Mouse (Mus musculus) C2C12 (cell line): Measurements from ENCODE around the gene Otud4. TPM values are rescaled to one million over a fixed set of nuclear protein-coding genes. Genes with fewer than 3 reads are reported as not detected.

Experiments used
- H3K27me3 ChIP-seq: one replicate; pipeline ENCODE4 v1.6.1; 2011; ENCODE audit not compliant: control insufficient read depth, insufficient read depth, insufficient read length
- H3K36me3 ChIP-seq: one replicate; pipeline ENCODE4 v1.6.1; 2011; ENCODE audit not compliant: control insufficient read depth, insufficient read depth
- H3K4me3 ChIP-seq: one replicate; pipeline ENCODE4 v1.5.1; 2011; ENCODE audit warnings: mild to moderate bottlenecking, control low read depth; ENCODE audit not compliant: poor library complexity, insufficient read depth, severe bottlenecking
- H3K79me2 ChIP-seq: one replicate; pipeline ENCODE4 v1.6.1; 2011; ENCODE audit not compliant: control insufficient read depth, insufficient read depth
- H3K79me3 ChIP-seq: one replicate; pipeline ENCODE4 v1.6.1; 2011; ENCODE audit warnings: low read depth, control low read depth
- H3ac ChIP-seq: one replicate; pipeline ENCODE3; 2011; ENCODE audit warnings: low read depth; ENCODE audit not compliant: control insufficient read depth, insufficient read length
- CEBPB ChIP-seq: IDR thresholded peaks from one replicate; pipeline ENCODE4 v1.6.1; 2011; ENCODE audit warnings: low read depth, mild to moderate bottlenecking, control low read depth, moderate library complexity
- CTCF ChIP-seq: IDR thresholded peaks from one replicate; pipeline ENCODE4 v1.5.1; 2011; ENCODE audit not compliant: control insufficient read depth, insufficient read depth, insufficient read length
- FOSL1 ChIP-seq: IDR thresholded peaks from one replicate; pipeline ENCODE4 v1.8.0; 2011; ENCODE audit warnings: mild to moderate bottlenecking, low read length; ENCODE audit not compliant: poor library complexity, insufficient read depth, severe bottlenecking
- MAX ChIP-seq: IDR thresholded peaks from one replicate; pipeline ENCODE4 v1.6.1; 2011; ENCODE audit warnings: mild to moderate bottlenecking, control low read depth
- MYOD1 ChIP-seq: IDR thresholded peaks from one replicate; pipeline ENCODE4 v1.6.1; 2011; ENCODE audit warnings: low read depth; ENCODE audit not compliant: control insufficient read depth, insufficient read length
- MYOG ChIP-seq: IDR thresholded peaks from one replicate; pipeline ENCODE4 v1.6.1; 2011; ENCODE audit not compliant: control insufficient read depth, insufficient read length; ENCODE audit errors: extremely low read depth
- USF1 ChIP-seq: IDR thresholded peaks from one replicate; pipeline ENCODE4 v1.6.1; 2011; ENCODE audit warnings: low read depth, mild to moderate bottlenecking, control low read depth, moderate library complexity
- polyA plus RNA-seq: library from polyadenylated mRNA; unstranded; fragments of >200 nt; fragmentation: generic; extraction: Trizol; gene quantifications from one replicate; pipeline ENCODE4 v1.2.1, GENCODE M21; 2012; ENCODE audit warnings: missing spikeins

Otud4 gene
- polyA plus RNA-seq, 1 experiment, result 12.9 TPM

DNA sequence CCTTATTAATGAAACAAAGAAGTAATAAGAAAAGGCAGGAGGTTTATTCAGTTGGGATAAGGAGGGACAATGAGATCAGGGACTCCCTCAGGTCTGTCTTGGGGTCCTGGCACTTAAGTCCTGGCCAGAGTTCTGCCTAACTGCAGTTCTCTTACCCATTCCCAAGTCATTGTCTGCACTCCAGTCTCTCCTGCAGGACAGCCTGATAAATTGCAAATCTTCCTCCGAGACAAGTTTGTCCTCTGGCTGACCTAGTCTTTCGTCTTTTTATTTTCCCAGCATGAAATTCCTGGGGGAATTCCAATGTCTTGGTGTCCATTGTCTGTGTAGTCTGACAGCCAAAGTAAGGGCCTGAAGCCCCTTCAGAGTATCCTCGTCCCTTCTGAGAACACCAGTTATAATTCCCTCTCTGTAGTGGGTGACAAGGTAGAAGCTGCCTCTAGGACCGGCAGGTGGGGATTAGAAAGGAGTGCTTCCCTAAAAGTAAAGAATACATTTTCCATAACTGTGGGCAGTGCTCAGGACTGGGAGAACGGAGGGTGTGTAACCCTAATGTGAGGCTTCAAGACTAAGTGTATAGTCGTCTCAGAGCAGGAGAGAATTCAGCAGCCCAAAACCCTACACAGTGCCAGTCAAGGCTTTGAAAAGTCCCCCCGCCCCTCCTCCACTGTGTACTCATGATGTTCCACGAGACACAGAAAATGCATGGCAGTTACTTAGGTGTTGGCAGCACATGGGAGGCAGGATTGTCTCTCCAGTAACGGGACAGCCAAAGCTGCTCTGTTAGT, 18.7 kb upstream of the Otud4 start:
- Histone ChIP-seq H3K27me3 (no peaks in the 10 kb centered on the region), H3ac (no peak overlapping the region), H3K4me3 (no peak overlapping the region), H3K79me3 (no peaks in the 10 kb centered on the region), H3K36me3 (no peaks in the 10 kb centered on the region), H3K79me2 (no peaks in the 10 kb centered on the region)
- TF ChIP-seq CTCF, result no peak
- no peak for TF ChIP-seq MAX
- no peak for TF ChIP-seq MYOD1
- no peak for TF ChIP-seq MYOG

DNA sequence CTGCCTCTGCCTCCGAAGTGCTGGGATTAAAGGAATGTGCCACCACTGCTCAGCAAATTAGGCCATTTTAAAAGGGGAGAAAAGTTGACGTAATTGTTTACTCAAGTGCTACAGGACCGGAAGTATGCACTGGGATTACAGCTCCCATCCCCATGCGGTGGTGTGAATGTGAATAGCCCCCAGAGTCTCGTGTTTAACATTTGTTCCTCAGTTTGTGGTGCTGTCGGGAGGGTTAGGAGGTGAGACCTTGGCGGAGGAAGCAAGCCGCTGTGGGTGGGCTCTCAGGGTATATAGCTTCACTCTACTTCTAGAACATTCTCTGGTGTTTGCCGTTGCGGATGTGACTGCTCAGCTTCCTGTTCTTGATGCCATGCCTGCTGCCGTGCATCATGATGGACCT, 17.1 kb upstream of the Otud4 start:
- H3K4me3 ChIP-seq, result no peak overlapping the region
- no peaks in the 10 kb centered on the region for H3K79me2 ChIP-seq
- TF ChIP-seq MYOG (no peak), USF1 (no peak), CEBPB (no peak), FOSL1 (no peak), CTCF (no peak), MYOD1 (no peak), MAX (no peak)
- H3K27me3 ChIP-seq, result no peaks in the 10 kb centered on the region
- H3ac ChIP-seq, result no peak overlapping the region
- H3K79me3 ChIP-seq, result no peaks in the 10 kb centered on the region
- H3K36me3 ChIP-seq, result no peaks in the 10 kb centered on the region

DNA sequence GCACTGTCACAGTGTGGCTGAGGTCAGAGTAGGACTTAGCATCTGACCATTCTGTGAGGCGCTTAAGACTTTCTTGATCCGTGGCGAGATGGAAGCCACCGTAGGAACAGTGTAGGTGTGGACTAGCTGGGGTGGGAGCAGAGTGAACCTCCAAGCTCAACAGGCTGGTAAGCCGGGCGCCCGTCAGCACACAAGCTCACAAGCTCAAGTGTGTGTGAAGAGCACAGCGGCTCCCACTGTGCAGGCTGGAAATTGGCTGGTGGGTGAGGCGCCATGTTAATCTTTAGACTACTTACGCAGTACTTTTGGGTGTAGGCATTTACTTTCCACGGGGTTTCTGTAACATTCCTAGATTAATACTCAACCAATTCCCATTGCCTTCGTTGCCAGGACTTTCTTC, 16.1 kb upstream of the Otud4 start:
- no peak overlapping the region for H3K4me3 ChIP-seq
- TF ChIP-seq FOSL1 (no peak), CTCF (no peak), MYOG (no peak), CEBPB (no peak), MYOD1 (no peak), MAX (no peak), USF1 (no peak)
- H3K79me3 ChIP-seq, result no peaks in the 10 kb centered on the region
- no peaks in the 10 kb centered on the region for H3K36me3 ChIP-seq
- no peaks in the 10 kb centered on the region for H3K27me3 ChIP-seq
- no peaks in the 10 kb centered on the region for H3K79me2 ChIP-seq
- H3ac ChIP-seq, result no peak overlapping the region

DNA sequence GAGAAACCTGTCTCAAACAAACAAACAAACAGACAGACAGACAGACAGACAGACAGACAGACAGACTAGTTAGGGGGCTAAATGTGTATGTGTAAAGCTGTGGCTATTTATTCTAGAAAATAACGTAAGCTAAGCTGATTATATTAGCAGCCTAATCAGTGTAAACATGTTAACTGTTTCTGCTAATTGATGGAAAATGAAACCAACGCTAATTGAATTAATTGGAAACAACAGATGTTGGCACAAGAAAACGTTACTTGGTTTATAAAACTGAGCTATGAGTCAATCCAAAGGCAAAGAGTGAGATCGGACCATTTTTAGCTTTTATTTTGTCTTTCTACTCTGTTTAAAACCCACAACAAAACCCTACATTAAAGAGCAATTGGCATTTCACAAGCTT, 15.0 kb upstream of the Otud4 start:
- no peak overlapping the region for H3K4me3 ChIP-seq
- no peaks in the 10 kb centered on the region for H3K36me3 ChIP-seq
- H3K79me2 ChIP-seq, result no peaks in the 10 kb centered on the region
- no peak for TF ChIP-seq MYOD1
- TF ChIP-seq CEBPB, result no peak
- TF ChIP-seq MAX, result no peak
- no peak for TF ChIP-seq FOSL1
- TF ChIP-seq CTCF, result no peak
- TF ChIP-seq MYOG, result no peak
- TF ChIP-seq USF1, result no peak
- H3K79me3 ChIP-seq, result no peaks in the 10 kb centered on the region
- no peaks in the 10 kb centered on the region for H3K27me3 ChIP-seq
- H3ac ChIP-seq, result no peak overlapping the region

DNA sequence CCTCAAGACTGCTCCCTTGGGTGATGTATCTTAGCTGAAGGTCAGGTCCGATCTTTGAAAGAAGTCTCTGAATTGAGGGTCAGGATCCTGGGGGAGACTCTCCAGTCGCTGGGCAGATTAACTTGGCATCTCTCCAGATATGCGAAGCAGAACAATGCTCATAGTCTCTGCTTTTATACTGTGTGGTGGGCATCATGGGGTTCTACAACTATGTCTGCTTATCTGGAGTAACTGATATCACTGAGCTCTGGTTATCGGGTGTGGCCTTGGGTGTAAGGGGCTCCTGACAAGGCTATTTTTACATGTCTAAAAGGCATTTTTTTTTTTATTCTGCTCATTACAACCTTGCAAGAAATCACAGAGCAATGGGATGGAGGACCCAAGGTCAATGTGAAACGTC, 13.2 kb upstream of the Otud4 start:
- Histone ChIP-seq H3K79me2 (no peaks in the 10 kb centered on the region), H3K27me3 (no peaks in the 10 kb centered on the region), H3K79me3 (no peaks in the 10 kb centered on the region), H3ac (no peak overlapping the region), H3K4me3 (no peak overlapping the region), H3K36me3 (no peaks in the 10 kb centered on the region)
- TF ChIP-seq MYOG, result no peak
- no peak for TF ChIP-seq FOSL1
- no peak for TF ChIP-seq CTCF
- no peak for TF ChIP-seq MYOD1
- no peak for TF ChIP-seq MAX
- TF ChIP-seq CEBPB, result no peak
- TF ChIP-seq USF1, result no peak

DNA sequence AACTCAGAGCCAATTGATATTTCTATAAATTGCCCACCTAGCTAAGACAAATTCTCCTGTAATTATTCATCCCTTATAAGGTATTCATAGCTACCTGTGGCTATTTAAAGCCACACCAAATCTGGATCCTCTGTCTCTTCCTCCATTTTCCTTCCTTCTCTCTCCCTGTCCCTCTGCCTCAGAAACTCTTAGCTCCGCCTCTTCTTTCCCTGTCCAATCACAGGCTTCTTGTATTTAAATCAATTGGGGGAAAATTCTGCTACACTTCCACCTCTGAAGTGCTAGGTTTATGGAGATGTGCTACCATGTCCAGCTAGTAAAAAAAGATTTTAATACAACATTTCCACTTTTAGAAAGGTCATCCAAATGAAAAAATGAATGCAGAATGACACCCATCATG, 3.9 kb upstream of the Otud4 start:
- Histone ChIP-seq H3K79me2 (peaks cover 13% of the 10 kb centered on the region), H3K27me3 (no peaks in the 10 kb centered on the region), H3ac (no peak overlapping the region), H3K79me3 (peaks cover 7% of the 10 kb centered on the region), H3K4me3 (no peak overlapping the region), H3K36me3 (no peaks in the 10 kb centered on the region)
- TF ChIP-seq USF1, result no peak
- TF ChIP-seq CEBPB, result no peak
- TF ChIP-seq MYOD1, result no peak
- TF ChIP-seq MYOG, result no peak
- no peak for TF ChIP-seq MAX
- TF ChIP-seq CTCF, result no peak
- TF ChIP-seq FOSL1, result no peak
